Mouse (Mus musculus) kidney, adult 2 months (tissue): Measurements from ENCODE around the gene Flad1.

Source experiments
- CTCF ChIP-seq: fragments of 200-500 bp; conservative IDR thresholded peaks from 2 replicates; pipeline ENCODE4 v1.5.1; 2011; ENCODE audit warnings: low read depth, mild to moderate bottlenecking, control low read depth, low read length, moderate library complexity, mixed read lengths; ENCODE audit not compliant: insufficient read depth, insufficient read length
- POLR2A ChIP-seq: fragments of 200-500 bp; IDR thresholded peaks from one replicate; pipeline ENCODE4 v1.6.1; 2011; ENCODE audit warnings: low read depth, low read length, control low read depth

DNA sequence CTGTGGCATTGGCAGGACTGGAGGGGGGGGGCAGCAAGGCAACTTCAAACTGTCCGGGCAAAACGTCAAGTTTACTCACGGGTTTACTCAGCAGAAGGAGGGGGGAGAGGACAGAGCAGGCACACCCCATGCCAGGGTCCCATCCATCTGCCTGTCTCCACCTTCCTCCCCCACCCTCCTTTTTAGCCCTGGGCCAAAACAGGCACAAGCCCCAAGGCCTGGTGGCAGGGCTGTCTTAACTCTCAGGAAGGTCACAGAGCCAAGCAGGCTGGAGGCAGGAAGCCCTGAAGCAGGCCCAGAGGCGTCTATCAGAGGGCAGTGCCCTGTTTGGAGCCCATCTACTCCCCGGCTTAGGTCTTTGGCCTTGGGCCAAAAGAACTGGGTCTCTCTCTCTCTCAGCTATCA is 21.6 kb downstream of the Flad1 start:
- no peak for TF ChIP-seq CTCF
- no peak for TF ChIP-seq POLR2A
